Mouse (Mus musculus): ENCODE data around the gene Irs2. TPM values are rescaled to one million over a fixed set of nuclear protein-coding genes. Genes with fewer than 3 reads are reported as not detected.

The Irs2 gene
- polyA plus RNA-seq, 1 experiment from 2014 or later, result 4.0 TPM

DNA sequence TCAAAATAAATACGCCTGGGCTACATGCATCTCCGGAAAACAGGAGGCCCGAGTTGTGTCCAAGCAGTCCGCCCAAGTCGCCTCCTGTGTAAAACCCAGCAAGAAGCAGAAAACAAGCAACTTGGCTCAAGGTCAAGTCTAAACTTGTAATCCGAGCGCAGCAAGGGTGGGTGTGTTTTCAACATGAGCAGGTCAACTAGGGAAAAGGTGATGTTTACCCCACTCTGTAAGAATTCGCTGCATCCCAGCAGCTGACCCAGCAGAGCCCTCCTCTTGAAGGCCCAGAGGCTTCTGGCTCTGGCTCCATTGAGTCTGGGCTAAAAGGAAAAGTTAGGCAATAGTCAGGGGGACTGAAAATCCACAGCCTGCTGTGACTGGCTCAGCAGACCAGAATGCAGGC, 73.0 kb downstream of the Irs2 start:
- Histone ChIP-seq H3K9ac (no peak overlapping the region), H3K4me2 (no peak overlapping the region), H3K9me3 (replicated peaks) (no peaks in the 10 kb centered on the region), H3K4me3 (replicated peaks) (no peak overlapping the region), H3K27ac (replicated peaks) (0 out of 2 replicates have a peak overlapping the region, but pooled peaks have one; percentile 55), H3K4me1 (replicated peaks) (peaks cover 26% of the 10 kb centered on the region; the same call in 1 of the 2 replicates), H3K36me3 (replicated peaks) (no peaks in the 10 kb centered on the region), H3K27me3 (peaks cover 12% of the 10 kb centered on the region; the same call in 1 of the 2 replicates)
- no peak for ATAC-seq (ENCODE audit: insufficient read depth)
- WGBS (ENCODE audit: insufficient replicate concordance), result 66% methylated on average over 8 of the region's 8 CpGs
